Mouse (Mus musculus) fibroblast of lung, adult 2 months (primary cell): ENCODE results near the gene Mapk1ip1.

Experiments used
- DNase-seq: peaks from one replicate; pipeline ENCODE4 v3.0.0-alpha.2; 2011; ENCODE audit warnings: low read depth

The Mapk1ip1 gene

GRCm38 (mm10) chr7:138845544-138846391, at the start of gene Mapk1ip1, which contains the start of gene Ppp2r2d:
Gene Mapk1ip1, minus strand, starts transcription at chr7:138846273.
Gene Ppp2r2d, plus strand, starts transcription at chr7:138846079.
- peak; percentile 92 for DNase-seq

- no peak for DNase-seq
These were observed 39.6 kb upstream of the Mapk1ip1 start for GRCm38 (mm10) chr7:138885365-138886289.

GRCm38 (mm10) chr7:138883724-138884123, 37.7 kb upstream of the Mapk1ip1 start:
- no peak for DNase-seq

DNA sequence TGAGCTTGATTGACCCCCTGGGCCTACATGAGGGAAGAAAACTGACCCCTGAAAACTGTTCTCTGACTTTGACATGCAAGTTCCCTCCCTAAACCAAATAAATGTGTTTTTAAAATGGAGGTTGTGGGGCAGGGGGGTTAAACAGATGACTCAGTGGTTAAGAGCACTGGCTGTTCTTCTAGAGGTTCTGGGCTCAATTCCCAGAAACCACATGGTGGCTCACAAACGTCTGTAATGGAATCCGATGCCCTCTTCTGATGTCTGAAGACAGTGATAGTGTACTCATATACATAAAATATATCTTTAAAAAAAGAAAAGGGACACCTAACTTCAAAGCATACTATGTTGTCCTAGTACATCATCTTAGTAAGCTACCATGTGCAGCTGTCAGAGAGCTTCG, 29.0 kb upstream of the Mapk1ip1 start:
- DNase-seq, result no peak

DNA sequence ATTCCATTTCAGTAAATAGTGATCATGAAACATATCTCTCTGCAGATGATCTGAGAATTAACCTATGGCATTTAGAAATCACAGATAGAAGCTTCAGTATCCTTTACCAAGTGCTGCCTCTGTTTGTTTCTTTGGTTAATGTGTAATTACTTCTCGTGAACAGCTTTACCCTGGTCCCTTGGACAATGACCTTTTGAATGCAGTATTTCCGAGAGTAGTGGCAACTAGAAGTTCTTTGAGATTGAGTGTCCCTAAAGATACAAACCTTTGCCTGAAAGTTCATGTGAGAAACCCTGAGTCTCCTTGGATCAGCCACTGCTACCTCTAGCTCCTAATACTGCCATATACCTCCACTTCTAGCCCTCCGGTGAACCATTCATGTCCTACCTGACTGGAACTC, 26.9 kb upstream of the Mapk1ip1 start:
- no peak for DNase-seq

- DNase-seq, result no peak
These were observed 22.2 kb upstream of the Mapk1ip1 start for GRCm38 (mm10) chr7:138868316-138868715.

DNA sequence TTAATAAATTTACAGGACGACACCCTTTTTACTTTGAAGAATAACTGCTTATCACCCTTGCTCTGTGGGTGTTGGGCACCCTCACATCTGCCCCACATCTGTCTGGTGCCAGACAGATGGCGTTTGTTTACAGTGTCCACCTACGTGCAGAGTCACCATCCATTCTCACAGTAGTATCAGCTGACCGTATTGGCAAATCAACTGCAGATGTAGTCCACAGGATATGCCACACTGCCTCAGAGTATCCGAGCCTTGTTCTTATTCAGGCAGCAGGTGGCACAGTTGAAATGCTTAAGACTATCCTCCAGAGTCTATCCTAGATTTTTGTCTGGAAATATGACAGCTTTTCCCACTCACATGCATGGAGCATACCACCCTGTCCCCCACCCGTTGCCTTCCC, 21.2 kb upstream of the Mapk1ip1 start:
- no peak for DNase-seq

DNA sequence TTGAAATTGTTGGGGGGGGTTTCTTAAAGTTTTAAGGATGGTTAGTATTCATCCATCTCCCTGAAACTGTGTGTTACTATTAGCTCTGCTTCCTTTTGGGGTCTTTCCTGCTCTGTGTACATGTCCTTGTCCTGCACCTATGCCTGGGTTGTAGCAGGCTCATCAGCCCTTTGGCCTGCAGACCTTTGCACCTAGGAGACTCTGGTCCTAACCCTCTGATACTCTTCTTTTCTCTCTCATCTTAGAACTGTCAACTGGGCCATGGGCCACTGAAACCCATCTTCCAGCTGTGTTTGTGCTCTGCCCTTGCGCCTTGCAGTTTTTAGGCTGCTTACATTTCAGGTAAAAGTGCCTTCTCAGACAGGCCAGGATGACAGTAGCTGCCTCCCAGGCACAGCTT, 18.7 kb upstream of the Mapk1ip1 start:
- no peak for DNase-seq

- no peak for DNase-seq
These were observed 18.0 kb upstream of the Mapk1ip1 start for GRCm38 (mm10) chr7:138863950-138864572.

DNA sequence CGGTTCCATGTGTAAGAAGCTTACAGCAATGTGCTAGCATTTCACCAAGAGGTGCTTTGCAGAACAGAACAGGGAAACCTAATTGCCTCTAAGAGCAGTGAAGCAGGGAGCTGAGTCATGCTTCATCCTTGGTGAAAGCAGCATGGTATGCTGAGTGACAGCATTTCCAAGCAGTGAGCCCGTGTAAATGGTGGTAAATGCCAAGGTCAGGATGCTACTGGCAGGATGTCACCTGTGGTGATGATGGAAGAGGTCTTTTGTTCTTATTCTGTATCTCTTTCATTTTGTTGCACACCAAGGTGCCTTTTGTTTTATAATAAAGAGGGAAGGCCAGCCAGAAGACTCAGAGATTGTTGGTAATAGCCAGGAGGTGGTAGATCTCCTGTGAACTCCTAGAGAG, 10.6 kb upstream of the Mapk1ip1 start:
- DNase-seq, result no peak

DNA sequence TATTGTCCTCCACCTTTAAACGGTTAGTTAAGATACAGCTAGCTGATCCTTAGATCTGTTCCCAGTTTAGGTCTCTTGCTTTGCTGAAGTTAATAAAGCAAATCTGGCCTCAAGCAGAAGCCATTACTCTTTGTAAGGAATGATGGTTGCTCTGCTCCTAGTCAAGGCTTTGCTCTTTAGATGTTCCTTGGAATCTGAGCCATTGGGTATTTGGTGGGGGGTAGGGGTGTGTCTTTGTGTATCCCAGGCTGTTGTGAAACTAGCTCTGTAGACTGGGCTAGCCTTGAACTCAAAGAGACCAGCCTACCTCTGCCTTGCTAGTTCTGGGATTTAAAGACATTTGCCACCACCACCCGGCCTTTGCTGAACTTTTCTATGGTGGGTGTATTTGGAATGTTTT, 8.1 kb upstream of the Mapk1ip1 start:
- no peak for DNase-seq

DNA sequence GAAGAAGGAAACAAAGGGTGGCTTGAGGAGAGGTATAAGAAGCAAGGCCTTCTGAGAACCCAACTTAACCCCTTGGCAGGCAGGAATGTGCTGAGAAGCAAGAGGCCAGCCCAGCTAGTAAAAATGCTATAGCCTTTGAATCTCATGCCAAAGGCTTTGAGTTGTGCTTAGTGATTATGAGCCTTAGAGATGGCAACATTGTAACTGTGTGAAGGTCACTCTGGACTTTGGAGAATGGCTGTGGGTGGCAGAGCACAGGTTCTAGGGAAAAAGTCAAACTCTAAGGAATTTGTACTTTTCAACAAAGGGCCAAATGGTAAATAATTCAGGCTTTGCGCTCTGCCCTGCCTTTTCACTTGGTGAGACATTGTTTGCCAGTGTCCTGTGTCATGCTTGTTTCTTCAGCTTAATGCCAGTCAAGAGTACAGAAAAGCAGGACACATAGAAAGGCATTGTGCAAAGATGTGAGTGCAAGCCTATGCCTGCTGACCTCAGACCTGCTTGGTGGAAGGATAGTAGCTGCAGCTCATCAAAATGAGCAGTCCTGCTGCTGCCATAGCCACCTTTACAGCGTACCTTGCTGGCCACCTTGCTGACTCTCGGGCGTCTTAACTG, 7.5 kb upstream of the Mapk1ip1 start:
- DNase-seq, result no peak

- DNase-seq, result no peak
These were observed 4.0 kb upstream of the Mapk1ip1 start for GRCm38 (mm10) chr7:138850083-138850482.

- no peak for DNase-seq
These were observed 2.2 kb upstream of the Mapk1ip1 start for GRCm38 (mm10) chr7:138848028-138848920.

- no peak for DNase-seq
These were observed 1.4 kb upstream of the Mapk1ip1 start for GRCm38 (mm10) chr7:138847316-138848027.

- DNase-seq, result no peak
These were observed 474 bp upstream of the Mapk1ip1 start for GRCm38 (mm10) chr7:138846502-138846991.

DNA sequence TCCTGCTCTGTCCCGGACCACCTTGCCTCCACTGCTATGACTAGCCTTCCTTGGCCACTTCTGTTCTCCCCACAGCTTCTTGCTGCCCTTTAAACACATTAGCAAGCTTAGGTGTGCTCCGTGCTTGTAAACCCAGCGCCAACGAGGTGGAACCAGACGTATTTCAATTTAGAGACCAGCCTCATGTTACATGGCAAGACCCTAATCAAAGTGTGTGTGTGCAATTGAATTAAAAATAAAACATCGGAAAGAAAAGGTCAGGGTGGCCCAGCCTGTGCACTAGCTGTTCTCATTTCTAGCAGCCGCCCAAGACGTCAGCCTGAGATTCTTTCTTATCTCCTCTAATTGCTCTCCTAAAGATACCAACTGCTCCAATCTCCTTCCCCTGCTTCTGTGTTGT, 962 bp downstream of the Mapk1ip1 start:
- no peak for DNase-seq

DNA sequence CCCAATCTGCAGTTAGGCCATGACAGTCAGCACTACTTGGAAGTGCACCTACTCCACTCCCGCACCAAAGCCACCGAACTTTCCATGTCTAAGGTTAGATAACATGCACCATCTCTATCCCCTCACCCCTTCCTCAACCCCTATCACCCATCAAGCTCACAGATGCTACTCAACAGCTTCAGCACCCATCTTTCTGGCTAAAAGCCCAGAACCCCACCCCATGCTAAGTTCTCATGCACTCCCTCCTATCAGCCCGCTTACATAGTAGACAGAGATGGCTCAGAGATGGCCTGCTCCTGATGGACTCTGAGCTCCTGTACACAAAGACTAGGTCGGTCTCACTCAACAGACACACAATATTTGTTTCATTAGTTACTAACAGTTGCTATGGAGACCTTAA, 2.7 kb downstream of the Mapk1ip1 start:
- no peak for DNase-seq

DNA sequence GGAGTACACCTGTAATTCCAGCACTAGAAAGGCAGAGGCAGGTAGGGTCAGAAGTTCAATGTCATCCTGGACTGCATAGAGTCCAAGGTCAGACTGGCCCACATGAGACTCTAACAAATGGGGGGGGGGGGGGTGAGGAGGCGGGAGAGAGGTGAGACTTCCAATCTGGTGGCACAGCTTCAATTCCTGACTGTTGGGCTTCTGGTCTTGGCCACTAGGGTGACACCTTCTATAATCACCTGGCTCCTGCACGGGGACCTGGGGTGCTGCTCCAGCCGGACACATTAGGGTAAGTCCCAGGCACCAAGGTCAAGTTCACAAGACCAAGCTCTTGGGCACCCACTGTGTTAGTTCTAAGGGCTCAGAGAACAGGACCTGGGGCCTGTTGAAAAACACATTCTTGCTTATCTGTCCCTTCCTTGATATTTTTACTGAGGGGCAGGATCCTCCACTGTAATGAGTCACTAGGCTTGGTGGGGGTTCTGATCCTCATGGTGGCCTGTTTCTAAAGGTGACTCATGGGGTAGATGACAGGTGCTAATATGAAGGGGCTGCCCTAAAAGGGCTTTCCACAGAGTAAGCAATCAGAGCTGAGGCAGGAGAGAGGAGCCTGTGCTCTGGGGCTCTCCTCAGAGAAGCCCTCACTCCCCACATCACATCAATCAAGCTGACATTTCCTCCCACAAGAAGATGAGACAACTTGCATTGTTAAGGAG, 4.5 kb downstream of the Mapk1ip1 start:
- no peak for DNase-seq
